Mouse (Mus musculus): Measurements from ENCODE around the gene Klhdc9.

Gene Klhdc9

GRCm38 (mm10) chr1:171360656-171361055, at the start of gene Klhdc9:
Gene Klhdc9, minus strand, starts transcription at chr1:171360798.
- peak; percentile 98 for DNase-seq (ENCODE audit: low spot score)

- DNase-seq (ENCODE audit: low spot score): no peak
Measured at GRCm38 (mm10) chr1:171410231-171410630, 49.6 kb upstream of the Klhdc9 start.

- DNase-seq (ENCODE audit: low spot score): no peak
Measured at GRCm38 (mm10) chr1:171407263-171407662, 46.7 kb upstream of the Klhdc9 start.

- no peak for DNase-seq (ENCODE audit: low spot score)
Measured at GRCm38 (mm10) chr1:171402991-171403390, 42.4 kb upstream of the Klhdc9 start.

GRCm38 (mm10) chr1:171401821-171402220, 41.2 kb upstream of the Klhdc9 start:
- no peak for DNase-seq (ENCODE audit: low spot score)

GRCm38 (mm10) chr1:171390101-171390500, 29.5 kb upstream of the Klhdc9 start:
- no peak for DNase-seq (ENCODE audit: low spot score)

- DNase-seq (ENCODE audit: low spot score): no peak
Measured at GRCm38 (mm10) chr1:171388376-171389102, 27.9 kb upstream of the Klhdc9 start, which contains the start of gene Arhgap30. Gene Arhgap30, plus strand, starts transcription at chr1:171388954.

GRCm38 (mm10) chr1:171387099-171387498, 26.5 kb upstream of the Klhdc9 start:
- peak; percentile 68 for DNase-seq (ENCODE audit: low spot score)

- DNase-seq (ENCODE audit: low spot score): no peak
Measured at GRCm38 (mm10) chr1:171385171-171385570, 24.6 kb upstream of the Klhdc9 start.

- no peak for DNase-seq (ENCODE audit: low spot score)
Measured at GRCm38 (mm10) chr1:171384361-171384760, 23.8 kb upstream of the Klhdc9 start.

- DNase-seq (ENCODE audit: low spot score): no peak
Measured at GRCm38 (mm10) chr1:171382096-171382620, 21.6 kb upstream of the Klhdc9 start.

- peak; percentile 85 for DNase-seq (ENCODE audit: low spot score)
Measured at GRCm38 (mm10) chr1:171379935-171380599, 19.5 kb upstream of the Klhdc9 start.

GRCm38 (mm10) chr1:171378298-171378697, 17.7 kb upstream of the Klhdc9 start:
- DNase-seq (ENCODE audit: low spot score): no peak

- no peak for DNase-seq (ENCODE audit: low spot score)
Measured at GRCm38 (mm10) chr1:171375646-171376097, 15.1 kb upstream of the Klhdc9 start.

- DNase-seq (ENCODE audit: low spot score): no peak
Measured at GRCm38 (mm10) chr1:171373946-171374345, 13.3 kb upstream of the Klhdc9 start.

GRCm38 (mm10) chr1:171372880-171373279, 12.3 kb upstream of the Klhdc9 start:
- no peak for DNase-seq (ENCODE audit: low spot score)

GRCm38 (mm10) chr1:171369845-171370556, 9.4 kb upstream of the Klhdc9 start, which contains the start of gene Nectin4:
Gene Nectin4, plus strand, starts transcription at chr1:171370099.
- DNase-seq (ENCODE audit: low spot score): no peak

GRCm38 (mm10) chr1:171365934-171366333, 5.3 kb upstream of the Klhdc9 start:
- DNase-seq (ENCODE audit: low spot score): no peak

- DNase-seq (ENCODE audit: low spot score): peak; percentile 90
Measured at GRCm38 (mm10) chr1:171361106-171362103, 807 bp upstream of the Klhdc9 start.

- DNase-seq (ENCODE audit: low spot score): no peak
Measured at GRCm38 (mm10) chr1:171360253-171360652, 345 bp downstream of the Klhdc9 start.

- DNase-seq (ENCODE audit: low spot score): peak; percentile 61
Measured at GRCm38 (mm10) chr1:171358421-171358820, 2.2 kb downstream of the Klhdc9 start.
